In the genomic region with DNA sequence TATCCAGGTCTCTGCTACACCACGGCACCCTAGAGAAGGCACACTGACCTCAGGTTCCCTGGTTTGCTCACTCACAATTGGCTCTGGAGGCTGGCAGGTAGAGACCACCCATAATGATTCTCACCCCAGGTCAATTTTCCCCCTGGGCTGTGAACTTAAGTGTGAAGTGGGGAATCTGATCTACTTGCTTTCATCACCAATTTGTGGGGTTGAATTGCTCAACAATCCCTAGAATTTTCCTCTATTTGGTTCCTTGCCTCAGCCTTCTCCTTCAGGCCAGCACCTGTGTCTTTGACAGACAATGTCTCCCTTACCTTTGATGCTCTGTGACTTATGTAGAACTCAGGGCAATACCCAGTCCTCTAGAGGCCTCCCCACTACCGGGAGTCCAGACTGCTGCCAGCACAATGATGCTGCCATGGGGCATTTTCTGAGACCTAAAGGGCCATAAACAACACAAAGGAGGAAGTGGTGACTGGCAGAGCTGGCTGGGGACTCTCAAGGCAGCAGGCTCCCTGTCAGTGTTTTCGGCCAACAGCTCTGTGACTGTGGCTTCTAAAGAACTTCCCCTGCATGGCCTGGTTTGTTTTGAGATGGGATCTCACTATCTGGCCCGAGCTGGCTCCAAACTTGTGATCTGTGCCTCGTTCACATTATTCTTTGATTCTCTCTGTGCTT, we compare ENCODE assay signal across 8 mouse cellular contexts.
DNase-seq lines count a peak whose midpoint lies in the region; ATAC-seq and TF ChIP-seq lines count a peak whose summit lies in the region.

No protein-coding gene starts in this region.

- ATAC-seq in inflammation-experienced regulatory T-cells, adult 6 months: peak; percentile 17
- ATAC-seq in neural tube, embryonic 15.5 days (ENCODE audit: low FRiP score): no peak

- TF ChIP-seq POLR2A in cerebellum, adult 2 months (IDR thresholded peaks at IDR 0.05; ENCODE audit: borderline replicate concordance, insufficient read depth, low read length): no peak

- no peaks in the 10 kb centered on the region for H3K36me3 ChIP-seq in neural tube, embryonic 15.5 days

- peak; percentile 64 for DNase-seq in layer of hippocampus, adult 9-11 months
- no peak for DNase-seq in layer of hippocampus, postnatal 36 days
- DNase-seq in T-cell, adult 2 months (ENCODE audit: low spot score): peak; percentile 20
- peak; percentile 44 to 54 for DNase-seq in spleen, adult 18-20 months
- no peak for DNase-seq in cerebellum, adult 2 months
- DNase-seq in kidney, adult 9 months: no peak

- TF ChIP-seq CTCF in cerebellum, adult 2 months (IDR thresholded peaks at IDR 0.05; ENCODE audit: borderline replicate concordance, insufficient read depth, low read depth, low read length): no peak

- no peak overlapping the region for H3K4me2 ChIP-seq in neural tube, embryonic 15.5 days

- no peak overlapping the region for H3K27ac ChIP-seq in cerebellum, adult 2 months (ENCODE audit: insufficient read depth, low read length)
- H3K27ac ChIP-seq in neural tube, embryonic 15.5 days (replicated peaks): no peak overlapping the region

- 70% methylated on average over 5 of the region's 5 CpGs for WGBS in cerebellum, adult 2 months
- WGBS in neural tube, embryonic 15.5 days: 56% methylated on average over 5 of the region's 5 CpGs

- H3K27me3 ChIP-seq in cerebellum, adult 2 months (ENCODE audit: control insufficient read depth, insufficient read depth, low read length): no peaks in the 10 kb centered on the region
- no peaks in the 10 kb centered on the region for H3K27me3 ChIP-seq in neural tube, embryonic 15.5 days (replicated peaks)

- no peak overlapping the region for H3K9ac ChIP-seq in neural tube, embryonic 15.5 days (replicated peaks)

- H3K4me1 ChIP-seq in cerebellum, adult 2 months (ENCODE audit: control insufficient read depth, insufficient read depth, low read length): no peaks in the 10 kb centered on the region
- H3K4me1 ChIP-seq in neural tube, embryonic 15.5 days: no peaks in the 10 kb centered on the region

- H3K4me3 ChIP-seq in cerebellum, adult 2 months (replicated peaks; ENCODE audit: insufficient read depth, low read depth, low read length): no peak overlapping the region
- no peak overlapping the region for H3K4me3 ChIP-seq in neural tube, embryonic 15.5 days (replicated peaks)

- H3K9me3 ChIP-seq in neural tube, embryonic 15.5 days (replicated peaks): no peaks in the 10 kb centered on the region

Comparison
In these comparisons a context has a peak if more than half of its experiments do, and no peak if none do; other contexts are left out.
1. DNase-seq: peak in layer of hippocampus, adult 9-11 months (single experiment), T-cell, adult 2 months (single experiment) and spleen, adult 18-20 months (2 of 2); none in layer of hippocampus, postnatal 36 days (0 of 2), cerebellum, adult 2 months (0 of 2) and kidney, adult 9 months (single experiment).